Mouse (Mus musculus): ENCODE measurements around the gene Zdhhc3.

Zdhhc3 gene

DNA sequence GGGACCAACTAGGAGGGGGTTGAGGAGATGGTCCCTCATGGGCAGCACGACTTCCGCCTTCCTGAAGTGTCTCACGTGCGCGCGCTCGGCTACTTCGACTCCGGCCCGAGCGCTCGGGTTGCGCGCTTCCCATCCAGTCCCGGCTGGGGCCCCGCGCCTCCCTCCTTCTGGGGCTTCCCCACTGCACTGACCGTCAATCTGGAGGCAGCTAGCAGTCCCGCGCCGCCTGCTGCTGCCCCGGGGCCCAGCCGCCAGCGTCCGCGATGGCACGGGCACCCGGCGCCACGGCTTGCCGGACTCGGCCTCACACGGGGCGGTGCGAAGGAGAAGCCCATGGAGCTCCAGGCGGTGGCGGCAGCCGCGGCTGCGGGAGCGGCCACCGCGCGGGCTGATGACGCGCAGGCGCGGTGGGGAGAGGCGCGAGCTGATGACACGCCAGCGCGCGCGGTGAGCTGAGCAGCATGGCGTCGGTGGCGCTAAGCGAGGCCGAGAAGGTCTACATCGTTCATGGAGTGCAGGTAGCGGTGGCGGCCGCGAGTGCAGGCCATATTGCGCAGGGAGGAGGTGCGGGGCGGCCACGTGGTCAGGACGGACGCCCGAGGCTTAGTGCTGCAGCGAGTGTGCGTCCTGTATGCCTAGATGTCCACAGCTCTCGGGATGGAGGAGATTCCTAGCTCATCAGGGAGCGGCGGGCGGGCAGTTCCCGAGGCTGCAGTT is at the start of gene Zdhhc3, which contains the start of gene Exosc7:
Zdhhc3 (minus strand) TSS at position 401 of the 717 bp plus-strand sequence.
Exosc7 (plus strand) TSS at position 411 of the 717 bp plus-strand sequence.
- peak; percentile 85 for DNase-seq

DNA sequence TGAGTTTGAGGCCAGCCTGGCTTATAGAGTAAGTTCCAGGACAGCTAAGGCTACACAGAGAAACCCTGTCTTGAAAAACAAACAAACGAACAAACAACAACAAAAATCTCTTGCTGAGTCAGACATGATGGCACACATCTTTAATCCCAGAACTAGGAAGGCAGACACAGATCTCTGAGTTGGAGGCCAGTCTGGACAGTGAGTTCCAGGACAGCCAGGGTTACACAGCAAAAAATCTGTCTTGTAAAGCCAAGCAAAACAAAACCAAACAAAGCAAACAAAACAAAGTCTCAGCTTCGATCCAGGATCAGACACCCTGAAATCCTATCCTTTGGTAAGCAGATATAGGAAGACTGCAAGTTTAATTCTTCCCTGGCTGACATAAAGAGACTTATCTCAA is 48.8 kb upstream of the Zdhhc3 start:
- no peak for DNase-seq

GRCm38 (mm10) chr9:123159330-123159729 is 46.3 kb upstream of the Zdhhc3 start:
- peak; percentile 89 for DNase-seq

GRCm38 (mm10) chr9:123158125-123158836 is 45.3 kb upstream of the Zdhhc3 start:
- peak; percentile 64 for DNase-seq

- DNase-seq, result no peak
These were observed 44.7 kb upstream of the Zdhhc3 start for GRCm38 (mm10) chr9:123157699-123158098.

GRCm38 (mm10) chr9:123156910-123157361 is 43.9 kb upstream of the Zdhhc3 start:
- DNase-seq, result peak; percentile 83

GRCm38 (mm10) chr9:123153121-123153520 is 40.1 kb upstream of the Zdhhc3 start:
- DNase-seq, result peak; percentile 45

DNA sequence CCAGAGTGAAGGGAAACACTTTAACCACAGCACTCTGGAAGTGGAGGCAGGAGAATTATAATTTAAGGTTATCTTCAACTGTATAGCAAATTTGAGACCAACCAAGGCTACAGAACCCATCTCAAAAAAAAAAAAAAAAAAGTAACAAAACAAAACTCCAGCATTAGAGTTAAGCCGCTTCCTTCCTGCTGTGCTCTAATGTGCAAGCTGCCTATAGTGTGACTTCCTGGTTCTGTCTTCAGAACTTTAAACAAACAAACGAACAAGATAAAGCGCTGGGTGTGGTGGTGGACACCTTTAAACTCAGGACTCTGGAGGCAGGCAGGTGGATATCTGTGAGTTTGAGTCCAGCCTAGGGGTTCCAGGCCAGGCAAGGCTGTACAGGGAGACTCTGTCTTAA is 39.0 kb upstream of the Zdhhc3 start:
- no peak for DNase-seq

- no peak for DNase-seq
These were observed 38.6 kb upstream of the Zdhhc3 start for GRCm38 (mm10) chr9:123151561-123151960.

- peak; percentile 75 for DNase-seq
These were observed 37.4 kb upstream of the Zdhhc3 start, which contains the start of gene Clec3b for GRCm38 (mm10) chr9:123150241-123151020. Clec3b (plus strand) TSS chr9:123150946.

DNA sequence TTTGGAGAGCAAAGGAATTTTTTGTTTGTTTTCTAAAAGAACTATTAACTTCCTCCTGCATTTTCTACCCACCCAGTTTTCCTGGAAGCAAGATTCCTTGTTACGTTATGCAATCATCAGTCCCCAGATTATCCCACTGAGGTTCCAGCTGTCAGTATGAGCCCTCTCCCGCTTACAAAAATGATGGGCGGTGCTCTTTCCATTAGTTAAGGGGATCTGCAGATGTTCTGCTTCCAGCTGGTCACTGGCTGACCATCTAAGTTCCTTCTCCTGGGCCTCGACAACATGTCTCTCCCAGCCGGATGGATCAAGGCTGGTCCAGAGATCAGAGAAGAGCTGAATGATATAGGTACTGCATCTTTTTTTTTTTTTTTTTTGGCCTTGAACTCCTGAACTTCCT is 35.4 kb upstream of the Zdhhc3 start:
- peak; percentile 58 for DNase-seq

DNA sequence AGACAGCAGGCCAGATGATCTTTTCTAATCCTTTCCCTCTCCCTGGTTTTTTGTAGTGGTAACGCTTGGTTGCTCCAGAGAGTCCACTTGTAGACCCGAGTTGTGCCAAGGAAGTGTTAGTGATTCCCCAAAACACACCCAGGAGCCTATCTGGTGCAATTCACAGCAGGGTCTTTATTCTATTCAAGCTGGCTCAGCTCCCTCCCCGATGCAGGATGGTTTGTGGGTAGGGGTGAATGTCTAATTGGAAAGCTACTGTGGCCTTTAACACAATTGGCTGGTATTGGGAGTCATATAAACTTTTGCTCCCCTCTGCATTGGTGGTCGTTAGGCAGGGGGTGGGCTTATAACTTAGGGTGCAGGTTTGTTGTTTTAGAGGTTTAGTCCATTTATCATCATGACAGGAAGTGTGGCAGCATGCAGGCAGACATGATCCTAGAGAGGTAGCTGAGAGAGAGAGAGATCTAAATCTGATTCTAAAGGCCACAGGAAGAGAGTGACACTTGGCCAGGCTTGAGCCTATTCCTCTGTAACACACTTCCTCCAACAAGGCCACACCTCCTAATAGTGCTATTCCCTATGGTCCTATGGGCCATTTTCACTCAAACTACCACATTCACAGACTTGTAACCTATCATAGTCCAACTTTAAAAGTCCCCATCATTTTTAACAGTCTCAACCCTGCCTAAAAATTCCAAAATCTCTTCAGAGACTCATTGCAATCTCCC is 27.0 kb upstream of the Zdhhc3 start:
- no peak for DNase-seq

DNA sequence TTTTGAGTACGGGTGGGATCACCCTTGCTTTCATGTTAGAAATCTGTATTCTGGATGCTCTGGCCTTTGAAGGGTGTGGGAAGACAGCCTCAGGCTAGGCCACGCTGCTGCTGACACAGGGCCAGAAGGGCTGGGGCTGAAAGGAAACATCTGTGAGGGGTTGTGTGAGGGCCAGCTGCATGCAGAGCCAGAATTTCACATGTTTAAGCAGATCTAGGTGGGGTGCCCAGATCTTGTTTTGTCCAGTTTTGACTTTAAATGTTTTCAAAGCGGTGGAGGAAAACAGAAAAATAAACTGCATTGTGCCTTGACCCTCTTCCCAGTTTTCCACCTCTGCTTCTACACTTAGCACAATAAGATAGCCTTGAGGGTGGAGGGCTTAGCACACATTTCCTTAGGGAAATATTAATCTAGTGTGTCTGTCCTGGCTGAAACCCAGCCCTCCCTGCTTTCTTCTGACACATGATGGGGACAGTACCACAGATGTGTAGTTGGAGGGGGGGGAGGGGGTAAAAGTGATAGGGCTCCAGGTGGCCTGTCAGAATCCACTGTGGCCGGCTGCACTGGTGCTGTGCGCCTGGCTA is 26.0 kb upstream of the Zdhhc3 start:
- DNase-seq, result peak; percentile 76

GRCm38 (mm10) chr9:123136953-123137682 is 24.1 kb upstream of the Zdhhc3 start:
- peak; percentile 35 for DNase-seq

GRCm38 (mm10) chr9:123132994-123133393 is 20.0 kb upstream of the Zdhhc3 start:
- no peak for DNase-seq

DNA sequence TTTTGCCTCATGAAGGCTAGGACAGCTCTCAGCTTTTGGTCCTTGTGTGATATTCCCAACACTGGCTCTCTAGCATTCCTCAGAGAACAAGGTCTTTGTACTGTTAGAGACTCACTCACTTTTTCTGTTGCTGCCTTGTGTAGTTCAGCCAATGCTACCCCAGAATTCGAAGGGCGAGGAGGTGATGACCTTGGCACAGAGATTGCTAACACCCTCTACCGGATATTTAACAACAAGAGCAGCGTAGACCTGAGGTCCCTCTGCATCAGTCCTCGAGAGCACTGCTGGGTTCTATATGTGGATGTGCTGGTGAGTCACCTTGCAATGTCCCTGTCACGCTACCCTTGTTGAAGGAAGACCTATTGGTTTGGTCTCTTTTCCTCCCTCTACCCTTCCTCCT is 14.7 kb upstream of the Zdhhc3 start:
- no peak for DNase-seq

DNA sequence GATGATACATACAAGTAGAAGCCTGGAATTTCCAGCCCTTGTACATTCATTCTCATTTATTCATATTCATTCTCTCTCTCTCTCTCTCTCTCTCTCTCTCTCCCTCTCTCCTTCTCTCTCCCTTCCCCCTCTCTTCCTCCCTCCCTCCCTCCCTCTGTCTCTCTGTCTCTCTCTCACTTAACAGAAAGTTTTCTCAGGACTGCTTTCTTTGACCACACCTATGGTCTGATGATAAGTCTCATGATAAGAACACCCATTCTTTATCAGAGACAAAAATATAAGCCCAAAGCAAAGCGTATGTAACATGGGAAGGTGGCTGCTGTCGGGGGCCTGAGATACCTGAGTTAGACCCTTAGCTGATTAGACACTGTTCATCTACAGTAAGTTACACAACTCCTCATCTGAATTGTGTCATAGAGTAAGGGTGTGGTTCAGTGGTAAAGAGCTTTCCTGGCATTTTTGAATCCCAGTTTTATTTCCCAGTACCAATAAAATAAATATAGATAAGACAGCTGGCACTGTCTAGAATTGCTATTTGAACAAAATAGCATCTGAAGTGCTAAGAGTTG is 11.5 kb upstream of the Zdhhc3 start:
- peak; percentile 19 for DNase-seq

DNA sequence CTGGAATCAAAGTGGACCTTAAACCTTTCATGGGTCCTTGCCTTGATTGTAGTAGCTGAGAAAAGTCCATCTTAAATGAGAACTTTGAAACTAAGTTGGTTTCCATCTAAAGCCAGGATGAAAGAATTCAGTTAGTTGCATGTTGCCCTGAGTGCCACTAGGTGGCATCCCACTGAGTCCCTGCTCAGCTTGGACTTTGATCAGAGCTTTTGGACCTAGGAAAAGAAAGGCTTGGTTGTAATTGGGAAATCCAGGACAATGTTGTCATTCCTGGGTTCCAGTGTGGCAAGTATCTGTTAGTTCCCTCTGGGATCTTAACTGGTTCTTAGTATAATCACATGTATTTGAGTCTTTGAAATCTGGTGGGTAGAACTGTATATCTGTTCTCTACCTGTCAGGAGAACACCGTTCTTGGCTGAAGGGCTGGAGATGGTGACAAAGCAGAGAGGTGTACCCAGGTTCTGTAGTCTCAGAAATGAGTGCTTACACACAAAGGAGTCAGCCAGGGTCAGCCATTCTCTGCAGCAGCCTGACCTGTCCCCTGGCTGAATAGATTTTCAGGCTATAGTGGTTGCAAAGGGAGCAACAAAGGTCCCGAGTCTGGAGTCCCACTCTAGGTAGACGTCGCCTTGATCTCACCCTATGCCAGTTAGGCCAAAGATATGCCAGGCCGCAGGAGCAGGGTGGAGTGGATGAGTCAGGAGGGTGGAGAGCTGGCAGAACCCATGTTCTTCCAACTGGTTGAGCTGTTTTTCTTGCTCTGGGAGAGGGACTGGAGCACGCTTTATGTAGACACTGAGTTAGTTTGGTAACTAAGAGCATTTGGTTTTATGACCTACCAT is 10.8 kb upstream of the Zdhhc3 start:
- peak; percentile 55 for DNase-seq

- no peak for DNase-seq
These were observed 10.0 kb upstream of the Zdhhc3 start for GRCm38 (mm10) chr9:123123017-123123416.

DNA sequence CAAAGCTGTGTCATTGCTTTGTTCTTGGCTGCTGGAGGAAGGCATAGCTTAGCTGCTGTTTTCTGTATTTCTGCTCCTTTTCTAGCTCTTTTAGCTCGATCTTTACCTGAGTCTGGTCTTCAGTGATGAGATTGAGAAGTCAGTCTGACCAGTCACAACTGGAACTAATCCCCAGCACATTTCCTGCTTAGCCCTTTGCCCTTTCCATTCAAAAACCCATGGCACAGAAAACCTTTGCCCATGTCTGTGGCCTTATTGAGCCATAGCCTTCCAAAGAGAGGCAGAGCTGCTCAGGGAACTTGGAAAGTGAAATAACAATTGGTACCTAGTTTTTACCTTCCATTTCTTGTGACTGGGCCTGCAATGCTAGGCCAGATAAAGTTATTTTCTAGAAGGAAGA is 2.6 kb upstream of the Zdhhc3 start:
- no peak for DNase-seq

Data from lung, postnatal 36 days (tissue).